Mouse (Mus musculus): ENCODE results near the gene 1700007K13Rik.

1700007K13Rik gene

GRCm38 (mm10) chr2:28470591-28470990, 4.5 kb upstream of the 1700007K13Rik start:
- DNase-seq (ENCODE audit: low read depth, low spot score) = no peak

GRCm38 (mm10) chr2:28469461-28469860, 3.3 kb upstream of the 1700007K13Rik start:
- DNase-seq (ENCODE audit: low read depth, low spot score) = no peak

- DNase-seq (ENCODE audit: low read depth, low spot score) = no peak
These were observed 2.5 kb upstream of the 1700007K13Rik start for GRCm38 (mm10) chr2:28468486-28469225.

GRCm38 (mm10) chr2:28467860-28468485, 1.8 kb upstream of the 1700007K13Rik start, which contains the start of gene Mrps2:
Gene Mrps2, plus strand, starts transcription at chr2:28468066.
- peak; percentile 64 for DNase-seq (ENCODE audit: low read depth, low spot score)

GRCm38 (mm10) chr2:28464919-28465318, 1.2 kb downstream of the 1700007K13Rik start:
- DNase-seq (ENCODE audit: low read depth, low spot score) = no peak

- DNase-seq (ENCODE audit: low read depth, low spot score) = no peak
These were observed 2.2 kb downstream of the 1700007K13Rik start for GRCm38 (mm10) chr2:28463919-28464318.

- no peak for DNase-seq (ENCODE audit: low read depth, low spot score)
These were observed 9.5 kb downstream of the 1700007K13Rik start for GRCm38 (mm10) chr2:28456616-28457015.

- DNase-seq (ENCODE audit: low read depth, low spot score) = no peak
These were observed 12.6 kb downstream of the 1700007K13Rik start for GRCm38 (mm10) chr2:28453539-28453938.

- DNase-seq (ENCODE audit: low read depth, low spot score) = no peak
These were observed 14.5 kb downstream of the 1700007K13Rik start for GRCm38 (mm10) chr2:28451663-28452062.

GRCm38 (mm10) chr2:28447315-28447670, 18.8 kb downstream of the 1700007K13Rik start:
- no peak for DNase-seq (ENCODE audit: low read depth, low spot score)

- peak; percentile 22 for DNase-seq (ENCODE audit: low read depth, low spot score)
These were observed 19.4 kb downstream of the 1700007K13Rik start, which contains the start of gene Ppp1r26 for GRCm38 (mm10) chr2:28446515-28447314. Gene Ppp1r26, plus strand, starts transcription at chr2:28446800.

- DNase-seq (ENCODE audit: low read depth, low spot score) = no peak
These were observed 20.0 kb downstream of the 1700007K13Rik start for GRCm38 (mm10) chr2:28446181-28446514.

GRCm38 (mm10) chr2:28445082-28445481, 21.1 kb downstream of the 1700007K13Rik start:
- DNase-seq (ENCODE audit: low read depth, low spot score) = no peak

- no peak for DNase-seq (ENCODE audit: low read depth, low spot score)
These were observed 25.3 kb downstream of the 1700007K13Rik start for GRCm38 (mm10) chr2:28440842-28441241.

- no peak for DNase-seq (ENCODE audit: low read depth, low spot score)
These were observed 30.7 kb downstream of the 1700007K13Rik start for GRCm38 (mm10) chr2:28435401-28435800.

GRCm38 (mm10) chr2:28433512-28433911, 32.6 kb downstream of the 1700007K13Rik start:
- DNase-seq (ENCODE audit: low read depth, low spot score) = no peak

GRCm38 (mm10) chr2:28432811-28433210, 33.3 kb downstream of the 1700007K13Rik start:
- no peak for DNase-seq (ENCODE audit: low read depth, low spot score)

GRCm38 (mm10) chr2:28430846-28431245, 35.3 kb downstream of the 1700007K13Rik start:
- DNase-seq (ENCODE audit: low read depth, low spot score) = no peak

GRCm38 (mm10) chr2:28427226-28427625, 38.9 kb downstream of the 1700007K13Rik start:
- DNase-seq (ENCODE audit: low read depth, low spot score) = no peak

- no peak for DNase-seq (ENCODE audit: low read depth, low spot score)
These were observed 43.0 kb downstream of the 1700007K13Rik start for GRCm38 (mm10) chr2:28423167-28423566.

GRCm38 (mm10) chr2:28419898-28420297, 46.2 kb downstream of the 1700007K13Rik start:
- DNase-seq (ENCODE audit: low read depth, low spot score) = peak; percentile 65

- peak; percentile 62 for DNase-seq (ENCODE audit: low read depth, low spot score)
These were observed 48.1 kb downstream of the 1700007K13Rik start for GRCm38 (mm10) chr2:28418034-28418433.

Data from retina, adult 2 months (tissue).